Mouse (Mus musculus) adrenal gland, postnatal 0 days (tissue): ENCODE data around the gene Atp6v1a. TPM values are rescaled to one million over a fixed set of nuclear protein-coding genes. Genes with fewer than 3 reads are reported as not detected.

Experiments used
- polyA plus RNA-seq: library from polyadenylated mRNA; unstranded; fragments of >200 nt; fragmentation: Nextera tagmentation; extraction: Ambion mirVana; gene quantifications from 2 replicates; pipeline ENCODE4 v1.2.1, GENCODE M21; 2015

Gene Atp6v1a
- polyA plus RNA-seq = 34.8 and 44.5 TPM in 2 replicates

GRCm38 (mm10) chr16:44139536-44140185 lies at the start of gene Atp6v1a, which contains the start of gene Naa50:
Atp6v1a (minus strand) TSS chr16:44139705.
Naa50 (plus strand) TSS chr16:44139830.

GRCm38 (mm10) chr16:44173155-44173941 lies 33.8 kb upstream of the Atp6v1a start, which contains the start of gene Usf3:
Usf3 (plus strand) TSS chr16:44173246.

DNA sequence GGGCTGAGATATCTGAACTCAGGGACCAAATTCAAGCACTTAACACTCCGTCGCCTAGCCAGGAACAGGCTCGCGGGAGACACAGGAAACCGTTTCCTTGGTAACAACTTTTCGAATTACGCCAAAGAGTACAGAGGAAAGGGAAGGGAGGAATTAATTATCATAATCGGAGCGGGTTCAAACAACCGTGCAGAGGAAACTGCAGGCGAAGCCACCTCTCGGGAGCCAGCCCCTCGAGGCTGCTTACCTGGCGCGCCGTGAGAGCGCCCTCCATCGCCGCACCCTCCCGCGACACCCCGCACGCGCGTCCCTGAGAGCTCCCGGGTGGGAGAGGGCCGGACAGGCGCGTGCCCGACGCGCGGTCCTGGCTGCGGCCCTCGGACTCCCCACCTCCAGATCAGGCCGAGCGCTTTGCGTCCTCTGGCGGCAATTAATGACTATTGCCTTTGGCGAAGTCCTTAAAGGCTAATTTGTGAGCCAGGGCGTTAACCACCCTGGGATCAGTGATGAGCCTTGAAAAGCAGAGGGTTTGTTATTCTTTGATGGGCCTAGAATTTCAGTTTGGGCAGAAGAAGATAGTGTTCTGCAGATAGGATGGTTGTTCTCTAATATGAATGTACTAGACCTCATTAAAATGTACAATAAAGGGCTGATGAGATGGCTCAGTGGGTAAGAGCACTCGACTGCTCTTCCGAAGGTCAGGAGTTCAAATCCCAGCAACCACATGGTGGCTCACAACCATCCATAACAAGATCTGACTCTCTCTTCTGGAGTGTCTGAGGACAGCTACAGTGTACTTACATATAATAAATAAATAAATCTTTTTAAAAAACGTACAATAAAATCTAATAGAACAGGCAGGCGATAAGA lies 76.2 kb downstream of the Atp6v1a start, which contains the start of gene Gramd1c:
TSS of gene Gramd1c (minus strand) at position 321 of the 870 bp plus-strand sequence.

Other genes starting within 250 kb of the Atp6v1a start
- gene Ccdc191, start 249.9 kb downstream of the Atp6v1a start, polyA plus RNA-seq = 8.0 and 11.2 TPM in 2 replicates
- 10.7 and 12.9 TPM in 2 replicates for gene Qtrt2, start 212.9 kb downstream of the Atp6v1a start, polyA plus RNA-seq
- gene Zdhhc23, start 159.9 kb downstream of the Atp6v1a start, polyA plus RNA-seq = 0.16 and 0.17 TPM in 2 replicates
- 1.8 and 3.3 TPM in 2 replicates for gene Gramd1c, start 76.4 kb downstream of the Atp6v1a start, polyA plus RNA-seq
- 26.6 and 41.5 TPM in 2 replicates for gene Naa50, start 125 bp upstream of the Atp6v1a start, polyA plus RNA-seq
- 1.7 and 1.8 TPM in 2 replicates for gene Usf3, start 33.5 kb upstream of the Atp6v1a start, polyA plus RNA-seq
- gene Sidt1, start 193.5 kb upstream of the Atp6v1a start, polyA plus RNA-seq = 4.2 and 6.1 TPM in 2 replicates
- gene Spice1, start 207.4 kb upstream of the Atp6v1a start, polyA plus RNA-seq = 11.0 and 12.3 TPM in 2 replicates